Mouse (Mus musculus): ENCODE data around the gene Glis3.

- TF ChIP-seq GATA1 (IDR thresholded peaks at IDR 0.05; ENCODE audit: borderline replicate concordance, low read length) (no peak), FLI1 (IDR thresholded peaks at IDR 0.05; ENCODE audit: low read length) (no peak)
Observed at GRCm38 (mm10) chr19:28366766-28367165, 313.1 kb downstream of the Glis3 start.
